ENCODE assay signal across 16 mouse cellular contexts in genomic region chr4:117831499-117831898, GRCm38 (mm10). TPM values are rescaled to one million over a fixed set of nuclear protein-coding genes. Genes with fewer than 3 reads are reported as not detected.
A peak's percentile ranks its signal among the peaks of the same experiment; 100 is the strongest.
DNase-seq lines count a peak whose midpoint lies in the region; ATAC-seq and TF ChIP-seq lines count a peak whose summit lies in the region.
"Had no signal": no experiment of that assay in that cellular context is flagged by ENCODE, and none has a peak within 500 bp of the region (broad histone marks: within the 10 kb centered on the region; RNA-seq: fewer than 3 reads in every experiment).

No protein-coding gene starts in this region.

- peaks cover 27% of the 10 kb centered on the region for H3K27me3 ChIP-seq in erythroblast, embryonic 14.5 days (ENCODE audit: control insufficient read depth)
- no peaks in the 10 kb centered on the region for H3K27me3 ChIP-seq in heart, embryonic 12.5 days (replicated peaks)
- no peaks in the 10 kb centered on the region for H3K27me3 ChIP-seq in MEL (ENCODE audit: control insufficient read depth in 1 of 2, insufficient read depth in 2 of 2, low read length in 2 of 2)
- no peaks in the 10 kb centered on the region; the same call in 1 of the 2 replicates for H3K27me3 ChIP-seq in liver, postnatal 0 days (ENCODE audit: insufficient read depth, low read length)

- H3K9me3 ChIP-seq in erythroblast, embryonic 14.5 days (ENCODE audit: control insufficient read depth, low read length): no peaks in the 10 kb centered on the region
- no peaks in the 10 kb centered on the region for H3K9me3 ChIP-seq in heart, embryonic 12.5 days (replicated peaks)
- no peaks in the 10 kb centered on the region for H3K9me3 ChIP-seq in MEL (replicated peaks; ENCODE audit: insufficient read depth, low read length)
- no peaks in the 10 kb centered on the region for H3K9me3 ChIP-seq in liver, postnatal 0 days (ENCODE audit: low read length)
- H3K9me3 ChIP-seq: limb, embryonic 15.5 days had no signal

- peaks cover 25% of the 10 kb centered on the region for H3K36me3 ChIP-seq in erythroblast, embryonic 14.5 days (ENCODE audit: control insufficient read depth)
- no peaks in the 10 kb centered on the region for H3K36me3 ChIP-seq in heart, embryonic 12.5 days
- peaks cover 0 to 39% of the 10 kb centered on the region in 2 experiments; a peak in 2 of 4 replicates for H3K36me3 ChIP-seq in MEL (ENCODE audit: control insufficient read depth in 1 of 2, insufficient read depth in 2 of 2, low read length in 2 of 2)
- no peaks in the 10 kb centered on the region for H3K36me3 ChIP-seq in liver, postnatal 0 days (replicated peaks; ENCODE audit: insufficient read depth, low read length)
- H3K36me3 ChIP-seq: limb, embryonic 15.5 days had no signal

- no peak overlapping the region for H3K9ac ChIP-seq in heart, embryonic 12.5 days
- no peak overlapping the region for H3K9ac ChIP-seq in MEL (ENCODE audit: control insufficient read depth, low read depth, low read length, poor library complexity, severe bottlenecking)
- peak overlapping the region; percentile 66 for H3K9ac ChIP-seq in liver, postnatal 0 days (replicated peaks)
- H3K9ac ChIP-seq: hindbrain, embryonic 14.5 days; limb, embryonic 15.5 days had no signal

- peak overlapping the region; percentile 20; the same call in 1 of the 2 replicates for H3K4me2 ChIP-seq in heart, embryonic 12.5 days
- peak overlapping the region; percentile 63 for H3K4me2 ChIP-seq in liver, postnatal 0 days (ENCODE audit: low read depth, low read length)
- H3K4me2 ChIP-seq: hindbrain, embryonic 14.5 days; limb, embryonic 15.5 days had no signal

- H3K79me2 ChIP-seq in MEL (ENCODE audit: control insufficient read depth, insufficient read depth, low read length, poor library complexity): peaks cover 3% of the 10 kb centered on the region; the same call in 1 of the 2 replicates

- TF ChIP-seq RAD21 in MEL (IDR thresholded peaks at IDR 0.05; ENCODE audit: low read depth, low read length): no peak

- WGBS in heart, embryonic 12.5 days: 71% methylated on average over 2 of the region's 2 CpGs
- 54% methylated on average over 2 of the region's 2 CpGs for WGBS in liver, postnatal 0 days (ENCODE audit: insufficient replicate concordance)

- peaks cover 72% of the 10 kb centered on the region for H3K4me1 ChIP-seq in erythroblast, embryonic 14.5 days (ENCODE audit: control insufficient read depth)
- peaks cover 34% of the 10 kb centered on the region for H3K4me1 ChIP-seq in heart, embryonic 12.5 days (replicated peaks)
- H3K4me1 ChIP-seq in MEL (ENCODE audit: control insufficient read depth in 1 of 2, insufficient read depth in 2 of 2, low read length in 2 of 2): peaks cover 42 to 52% of the 10 kb centered on the region in 2 experiments
- peaks cover 49% of the 10 kb centered on the region for H3K4me1 ChIP-seq in liver, postnatal 0 days (ENCODE audit: insufficient read depth)

- no peak for TF ChIP-seq CTCF in MEL (IDR thresholded peaks at IDR 0.05 in 2 of 3, conservative IDR thresholded peaks at IDR 0.05 in 1 of 3; ENCODE audit: control insufficient read depth in 1 of 3, insufficient read depth in 1 of 3, low read depth in 2 of 3, low read length in 3 of 3, poor library complexity in 1 of 3, severe bottlenecking in 1 of 3)
- TF ChIP-seq CTCF in liver, postnatal 0 days (IDR thresholded peaks at IDR 0.05; ENCODE audit: low read depth): no peak

- no peak for DNase-seq in heart, postnatal 4 days
- DNase-seq in MEL (ENCODE audit: low read depth, low spot score): no peak
- DNase-seq in liver, postnatal 0 days: no peak
- no peak for DNase-seq in layer of hippocampus, adult 8-10 months (ENCODE audit: low spot score in 2 of 2)
- DNase-seq in right cerebral cortex, adult 2 months (ENCODE audit: low spot score in 2 of 2): no peak
- DNase-seq: cerebellum, adult 11-12 months; cerebellum, postnatal 36 days; layer of hippocampus, adult 9-11 months had no signal

- TF ChIP-seq EP300 in MEL (IDR thresholded peaks at IDR 0.05; ENCODE audit: low read depth in 1 of 2, low read length in 2 of 2): no peak
- TF ChIP-seq EP300 in liver, postnatal 0 days (IDR thresholded peaks at IDR 0.05; ENCODE audit: low read depth): no peak

- TF ChIP-seq POLR2A in MEL (IDR thresholded peaks at IDR 0.05; ENCODE audit: control insufficient read depth in 1 of 2, insufficient read depth in 1 of 2, low read depth in 1 of 2, low read length in 2 of 2, poor library complexity in 1 of 2): no peak

- peak overlapping the region; percentile 50 for H3K27ac ChIP-seq in heart, embryonic 12.5 days (ENCODE audit: poor library complexity, severe bottlenecking)
- peak overlapping the region; percentile 43 for H3K27ac ChIP-seq in MEL (ENCODE audit: control insufficient read depth, low read depth, low read length)
- H3K27ac ChIP-seq in liver, postnatal 0 days (ENCODE audit: low read depth): peak overlapping the region; percentile 96
- H3K27ac ChIP-seq: hindbrain, embryonic 14.5 days; limb, embryonic 15.5 days had no signal

- peak overlapping the region; percentile 61 for H3K4me3 ChIP-seq in erythroblast, embryonic 14.5 days (replicated peaks)
- H3K4me3 ChIP-seq in heart, embryonic 12.5 days: no peak overlapping the region
- peak overlapping the region; percentile 2 to 11; a peak in 2 of 4 replicates for H3K4me3 ChIP-seq in MEL (ENCODE audit: control insufficient read depth in 1 of 2, insufficient read depth in 1 of 2, low read depth in 2 of 2, low read length in 2 of 2)
- no peak overlapping the region for H3K4me3 ChIP-seq in liver, postnatal 0 days (ENCODE audit: low read depth, low read length)
- H3K4me3 ChIP-seq: limb, embryonic 15.5 days had no signal

- no peak for ATAC-seq in erythroblast, adult 5-6 weeks (replicated peaks; ENCODE audit: low FRiP score, poor library complexity, severe bottlenecking)
- no peak for ATAC-seq in heart, embryonic 12.5 days (ENCODE audit: insufficient number of reproducible peaks, low FRiP score)
- ATAC-seq in liver, postnatal 0 days: no peak
- ATAC-seq: intestine, postnatal 0 days; midbrain, embryonic 16.5 days; Patski had no signal

TF ChIP-seq in MEL, 35 proteins besides CTCF, POLR2A, EP300 and RAD21 (continues in another document):
- TF ChIP-seq NRF1 (IDR thresholded peaks at IDR 0.05; ENCODE audit: insufficient read depth, low read depth, low read length, poor library complexity, severe bottlenecking) (no peak), SIN3A (IDR thresholded peaks at IDR 0.05; ENCODE audit: low read length) (no peak), NELFE (IDR thresholded peaks at IDR 0.05; ENCODE audit: low read depth, low read length) (no peak), POLR2AphosphoS2 (IDR thresholded peaks at IDR 0.05; ENCODE audit: low read length) (no peak)

RNA-seq across cellular contexts. Expression of gene Slc6a9, which starts 2.8 kb away (rescaled TPM):
- polyA plus RNA-seq in erythroblast, embryonic 14.5 days (2012): 82.3 and 94.8 TPM in 2 replicates
- total RNA-seq in erythroblast, adult 5-6 weeks (2015; ENCODE audit: low replicate concordance): 161 and 176 TPM in 2 replicates
- 245 and 274 TPM in 2 replicates for total RNA-seq in erythroblast, adult 5-6 weeks (2017; ENCODE audit: low replicate concordance)
- 10.3 and 10.8 TPM in 2 replicates for polyA plus RNA-seq in heart, embryonic 12.5 days (2016; fragmentation: Nextera tagmentation; extraction: Ambion mirVana)
- 1 to 10 TPM; 3.2 to 4.1 TPM for total RNA-seq in heart, postnatal 4 days (2021)
- 3.2 and 8.3 TPM in 2 replicates for total RNA-seq in MEL (2012; rRNA removed)
- polyA plus RNA-seq in MEL (2012; ENCODE audit: insufficient read depth in 1 of 2, insufficient read length in 2 of 2, low read depth in 1 of 2, low replicate concordance in 2 of 2, missing spikeins in 1 of 2): 10 to 100 TPM in 1 of 2 experiments, not detected in 1; 21.2 TPM
- polyA plus RNA-seq in liver, postnatal 0 days (2015; fragmentation: Nextera tagmentation; extraction: Ambion mirVana): 16.0 and 19.5 TPM in 2 replicates
- 10 to 100 TPM; 41.8 to 48.9 (median 44.4) TPM for total RNA-seq in layer of hippocampus, adult 8-10 months (2022)

RNA-seq across cellular contexts. Expression of gene Ccdc24, which starts 40.9 kb away (rescaled TPM):
- polyA plus RNA-seq in erythroblast, embryonic 14.5 days (2012): 0.06 and 0.07 TPM in 2 replicates
- not detected in 2 replicates for total RNA-seq in erythroblast, adult 5-6 weeks (2015; ENCODE audit: low replicate concordance)
- total RNA-seq in erythroblast, adult 5-6 weeks (2017; ENCODE audit: low replicate concordance): 0.43 and 5.3 TPM in 2 replicates
- 0.74 and 0.91 TPM in 2 replicates for polyA plus RNA-seq in heart, embryonic 12.5 days (2016; fragmentation: Nextera tagmentation; extraction: Ambion mirVana)
- 1 to 10 TPM in 1 of 2 experiments, under 1 TPM in 1; 0.59 to 1.1 TPM for total RNA-seq in heart, postnatal 4 days (2021)
- total RNA-seq in MEL (2012; rRNA removed): 0.19 and 0.56 TPM in 2 replicates
- polyA plus RNA-seq in MEL (2012; ENCODE audit: insufficient read depth in 1 of 2, insufficient read length in 2 of 2, low read depth in 1 of 2, low replicate concordance in 2 of 2, missing spikeins in 1 of 2): under 1 TPM in 1 of 2 experiments, not detected in 1; 0.36 TPM
- polyA plus RNA-seq in liver, postnatal 0 days (2015; fragmentation: Nextera tagmentation; extraction: Ambion mirVana): 0.15 and 0.34 TPM in 2 replicates
- total RNA-seq in layer of hippocampus, adult 8-10 months (2022): 1 to 10 TPM in 1 of 4 experiments, under 1 TPM in 3; 0.72 to 1.1 (median 0.83) TPM

RNA-seq across cellular contexts. Expression of gene B4galt2, which starts 51.8 kb away (rescaled TPM):
- 0.23 and 0.25 TPM in 2 replicates for polyA plus RNA-seq in erythroblast, embryonic 14.5 days (2012)
- total RNA-seq in erythroblast, adult 5-6 weeks (2015; ENCODE audit: low replicate concordance): 0.19 TPM in 1 of 2 replicates, not detected in the other
- total RNA-seq in erythroblast, adult 5-6 weeks (2017; ENCODE audit: low replicate concordance): 0.14 TPM in 1 of 2 replicates, not detected in the other
- polyA plus RNA-seq in heart, embryonic 12.5 days (2016; fragmentation: Nextera tagmentation; extraction: Ambion mirVana): 18.3 and 19.4 TPM in 2 replicates
- total RNA-seq in heart, postnatal 4 days (2021): 10 to 100 TPM; 19.5 to 21.9 TPM
- total RNA-seq in MEL (2012; rRNA removed): 0.08 TPM in 1 of 2 replicates, not detected in the other
- under 1 TPM in 1 of 2 experiments, not detected in 1; 0.19 TPM for polyA plus RNA-seq in MEL (2012; ENCODE audit: insufficient read depth in 1 of 2, insufficient read length in 2 of 2, low read depth in 1 of 2, low replicate concordance in 2 of 2, missing spikeins in 1 of 2)
- polyA plus RNA-seq in liver, postnatal 0 days (2015; fragmentation: Nextera tagmentation; extraction: Ambion mirVana): 0.63 and 0.67 TPM in 2 replicates
- total RNA-seq in layer of hippocampus, adult 8-10 months (2022): 10 to 100 TPM; 59.6 to 64.5 (median 63.4) TPM

RNA-seq across cellular contexts. Expression of gene Atp6v0b, which starts 55.6 kb away (rescaled TPM):
- polyA plus RNA-seq in erythroblast, embryonic 14.5 days (2012): 37.5 and 76.2 TPM in 2 replicates
- 214 and 246 TPM in 2 replicates for total RNA-seq in erythroblast, adult 5-6 weeks (2015; ENCODE audit: low replicate concordance)
- 60.4 and 72.2 TPM in 2 replicates for total RNA-seq in erythroblast, adult 5-6 weeks (2017; ENCODE audit: low replicate concordance)
- polyA plus RNA-seq in heart, embryonic 12.5 days (2016; fragmentation: Nextera tagmentation; extraction: Ambion mirVana): 183 and 196 TPM in 2 replicates
- total RNA-seq in heart, postnatal 4 days (2021): 100 to 1,000 TPM; 115 to 126 TPM
- 227 and 286 TPM in 2 replicates for total RNA-seq in MEL (2012; rRNA removed)
- polyA plus RNA-seq in MEL (2012; ENCODE audit: insufficient read depth in 1 of 2, insufficient read length in 2 of 2, low read depth in 1 of 2, low replicate concordance in 2 of 2, missing spikeins in 1 of 2): 100 to 1,000 TPM in 1 of 2 experiments, not detected in 1; 343 TPM
- polyA plus RNA-seq in liver, postnatal 0 days (2015; fragmentation: Nextera tagmentation; extraction: Ambion mirVana): 149 and 164 TPM in 2 replicates
- total RNA-seq in layer of hippocampus, adult 8-10 months (2022): 100 to 1,000 TPM; 406 to 438 (median 423) TPM

Comparison
In these comparisons a context has a peak if more than half of its experiments do, and no peak if none do; other contexts are left out.
1. H3K4me3 ChIP-seq: peak in erythroblast, embryonic 14.5 days (single experiment) and MEL (2 of 2); none in heart, embryonic 12.5 days (single experiment) and liver, postnatal 0 days (single experiment).
2. H3K27ac ChIP-seq: peak in every context shown above with its lines; median percentile 96 in liver, postnatal 0 days; 50 in heart, embryonic 12.5 days; 43 in MEL.
3. RNA of gene B4galt2, which starts 51.8 kb away (total RNA-seq): 59.6 to 64.5 TPM in layer of hippocampus, adult 8-10 months and 19.5 to 21.9 TPM in heart, postnatal 4 days; 0.14 to 0.19 TPM in erythroblast, adult 5-6 weeks and 0.08 TPM in MEL; every median in the first group is over 10 times any median in the second.